Mouse (Mus musculus): ENCODE measurements around the gene Tom1l2.

DNA sequence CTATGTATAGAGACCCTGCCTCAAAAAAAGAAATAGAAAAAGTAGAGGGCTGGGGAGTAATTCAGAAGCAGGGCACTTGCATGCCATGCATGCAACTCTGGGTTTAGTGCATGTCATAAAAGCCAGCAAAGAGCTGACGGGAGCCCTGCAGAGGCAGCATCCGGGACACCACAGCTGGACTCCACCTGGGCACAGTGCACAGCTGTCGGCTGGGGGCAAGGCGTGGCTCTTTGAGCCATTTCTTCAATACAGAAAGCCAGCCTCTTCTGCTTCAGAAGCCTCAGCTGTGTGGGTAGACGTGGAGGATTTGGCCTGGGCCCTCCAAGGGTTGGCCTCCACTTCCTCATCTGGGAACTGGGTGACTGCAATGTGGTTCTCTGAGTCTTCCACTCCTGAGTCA lies 117.4 kb downstream of the Tom1l2 start:
- no peak for TF ChIP-seq CTCF (IDR thresholded peaks at IDR 0.05; ENCODE audit: low read depth)
- TF ChIP-seq EP300 (IDR thresholded peaks at IDR 0.05; ENCODE audit: low read depth) = no peak
